Mouse (Mus musculus): ENCODE measurements at regions not wholly inside any gene's neighbourhood (a gene's known extent, or its start where the extent isn't known, plus 50 kb on each side); places are given as distances from the start of the nearest gene placed in this dataset.
A peak's percentile ranks its signal among the peaks of the same experiment; 100 is the strongest.
"Not testable (repeated sequence)": the region's sequence is repeated elsewhere in the genome, so short reads cannot be mapped to it uniquely, and the experiment has no call there.

GRCm38 (mm10) chr9:92836156-92836555 lies 294.1 kb downstream of the Plod2 start:
- not testable (repeated sequence) for ATAC-seq (ENCODE audit: insufficient number of reproducible peaks, low FRiP score, low TSS enrichment)

GRCm38 (mm10) chr9:92856410-92857083 lies 314.5 kb downstream of the Plod2 start:
- ATAC-seq (ENCODE audit: insufficient number of reproducible peaks, low FRiP score, low TSS enrichment) = no peak

GRCm38 (mm10) chr9:92865822-92866221 lies 323.8 kb downstream of the Plod2 start:
- no peak for ATAC-seq (ENCODE audit: insufficient number of reproducible peaks, low FRiP score, low TSS enrichment)

- ATAC-seq (ENCODE audit: insufficient number of reproducible peaks, low FRiP score, low TSS enrichment) = no peak
These were observed 336.6 kb downstream of the Plod2 start for GRCm38 (mm10) chr9:92878589-92878988.

GRCm38 (mm10) chr9:92879812-92880211 lies 337.8 kb downstream of the Plod2 start:
- ATAC-seq (ENCODE audit: insufficient number of reproducible peaks, low FRiP score, low TSS enrichment) = no peak

GRCm38 (mm10) chr9:92882251-92882832 lies 340.3 kb downstream of the Plod2 start:
- no peak for ATAC-seq (ENCODE audit: insufficient number of reproducible peaks, low FRiP score, low TSS enrichment)

GRCm38 (mm10) chr9:92890063-92890462 lies 348.0 kb downstream of the Plod2 start:
- no peak for ATAC-seq (ENCODE audit: insufficient number of reproducible peaks, low FRiP score, low TSS enrichment)

- ATAC-seq (ENCODE audit: insufficient number of reproducible peaks, low FRiP score, low TSS enrichment) = no peak
These were observed 357.7 kb downstream of the Plod2 start for GRCm38 (mm10) chr9:92899733-92900132.

- no peak for ATAC-seq (ENCODE audit: insufficient number of reproducible peaks, low FRiP score, low TSS enrichment)
These were observed 365.1 kb downstream of the Plod2 start for GRCm38 (mm10) chr9:92907102-92907501.

GRCm38 (mm10) chr9:92919396-92919795 lies 377.4 kb downstream of the Plod2 start:
- ATAC-seq (ENCODE audit: insufficient number of reproducible peaks, low FRiP score, low TSS enrichment) = no peak

- ATAC-seq (ENCODE audit: insufficient number of reproducible peaks, low FRiP score, low TSS enrichment) = no peak
These were observed 388.4 kb downstream of the Plod2 start for GRCm38 (mm10) chr9:92930231-92930966.

GRCm38 (mm10) chr9:92937802-92938201 lies 395.8 kb downstream of the Plod2 start:
- ATAC-seq (ENCODE audit: insufficient number of reproducible peaks, low FRiP score, low TSS enrichment) = no peak

- no peak for ATAC-seq (ENCODE audit: insufficient number of reproducible peaks, low FRiP score, low TSS enrichment)
These were observed 408.1 kb downstream of the Plod2 start for GRCm38 (mm10) chr9:92950092-92950491.

- no peak for ATAC-seq (ENCODE audit: insufficient number of reproducible peaks, low FRiP score, low TSS enrichment)
These were observed 421.3 kb downstream of the Plod2 start for GRCm38 (mm10) chr9:92963275-92963674.

- ATAC-seq (ENCODE audit: insufficient number of reproducible peaks, low FRiP score, low TSS enrichment) = no peak
These were observed 449.7 kb downstream of the Plod2 start for GRCm38 (mm10) chr9:92991759-92992158.

GRCm38 (mm10) chr9:92996156-92996555 lies 454.1 kb downstream of the Plod2 start:
- no peak for ATAC-seq (ENCODE audit: insufficient number of reproducible peaks, low FRiP score, low TSS enrichment)

GRCm38 (mm10) chr9:93005182-93005953 lies 463.3 kb downstream of the Plod2 start:
- no peak for ATAC-seq (ENCODE audit: insufficient number of reproducible peaks, low FRiP score, low TSS enrichment)

GRCm38 (mm10) chr9:93008511-93009302 lies 466.7 kb downstream of the Plod2 start:
- ATAC-seq (ENCODE audit: insufficient number of reproducible peaks, low FRiP score, low TSS enrichment) = no peak

GRCm38 (mm10) chr9:93044298-93044912 lies 502.4 kb downstream of the Plod2 start:
- no peak for ATAC-seq (ENCODE audit: insufficient number of reproducible peaks, low FRiP score, low TSS enrichment)

GRCm38 (mm10) chr9:93072140-93072539 lies 530.1 kb downstream of the Plod2 start:
- peak; percentile 61; the same call in 1 of the 2 replicates for ATAC-seq (ENCODE audit: insufficient number of reproducible peaks, low FRiP score, low TSS enrichment)
